Mouse (Mus musculus): ENCODE results near the gene Gm3629. TPM values are rescaled to one million over a fixed set of nuclear protein-coding genes. Genes with fewer than 3 reads are reported as not detected.

The Gm3629 gene
- polyA plus RNA-seq (2017; shearing (Covaris generic)) = not detected

DNA sequence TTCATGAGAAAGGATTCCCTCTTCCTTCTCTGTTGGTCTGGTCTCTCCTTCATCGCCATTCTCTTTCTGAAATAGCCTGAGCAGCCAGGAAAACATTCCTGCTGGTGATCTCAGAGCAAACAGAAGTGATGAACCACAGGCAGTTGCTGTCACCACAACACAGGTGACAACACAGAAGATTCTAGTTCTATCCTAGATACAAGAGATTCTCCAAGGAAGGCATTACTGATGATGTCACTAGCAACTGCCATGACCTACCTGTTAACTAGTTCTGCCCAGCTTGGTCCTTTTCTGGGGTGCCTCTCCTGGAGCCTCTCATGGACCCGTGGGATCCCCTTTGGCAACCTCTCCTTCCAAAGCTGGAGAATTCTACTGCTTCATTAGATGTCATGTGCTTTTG is at the start of gene Gm3629:
Gm3629 (minus strand) TSS at position 101 of the 400 bp plus-strand sequence.

DNA sequence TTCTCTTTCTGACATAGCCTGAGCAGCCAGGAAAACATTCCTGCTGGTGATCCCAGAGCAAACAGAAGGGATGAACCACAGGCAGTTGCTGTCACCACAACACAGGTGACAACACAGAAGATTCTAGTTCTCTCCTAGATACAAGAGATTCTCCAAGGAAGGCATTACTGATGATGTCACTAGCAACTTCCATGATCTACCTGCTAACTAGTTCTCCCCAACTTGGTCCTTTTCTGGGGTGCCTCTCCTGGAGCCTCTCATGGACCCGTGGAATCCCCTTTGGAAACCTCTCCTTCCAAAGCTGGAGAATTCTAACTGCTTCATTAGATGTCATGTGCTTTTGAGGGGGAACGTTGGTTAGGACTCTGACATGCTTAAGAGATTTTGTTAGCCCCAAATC is 31.9 kb upstream of the Gm3629 start, which contains the start of gene Gm3460:
Gm3460 (minus strand) TSS at position 101 of the 400 bp plus-strand sequence.

DNA sequence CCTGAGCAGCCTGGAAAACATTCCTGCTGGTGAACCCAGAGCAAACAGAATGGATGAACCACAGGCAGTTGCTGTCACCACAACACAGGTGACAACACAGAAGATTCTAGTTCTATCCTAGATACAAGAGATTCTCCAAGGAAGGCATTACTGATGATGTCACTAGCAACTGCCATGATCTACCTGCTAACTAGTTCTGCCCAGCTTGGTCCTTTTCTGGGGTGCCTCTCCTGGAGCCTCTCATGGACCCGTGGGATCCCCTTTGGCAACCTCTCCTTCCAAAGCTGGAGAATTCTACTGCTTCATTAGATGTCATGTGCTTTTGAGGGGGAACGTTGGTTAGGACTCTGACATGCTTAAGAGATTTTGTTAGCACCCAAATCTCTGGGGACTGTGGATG is 53.2 kb downstream of the Gm3629 start, which contains the start of gene Gm8356:
Gm8356 (minus strand) TSS at position 101 of the 400 bp plus-strand sequence.

Other genes starting within 250 kb of the Gm3629 start
- not detected for gene Gm3618, start 246.9 kb downstream of the Gm3629 start, polyA plus RNA-seq (2017; shearing (Covaris generic))
- not detected for gene Gm16440, start 200.3 kb downstream of the Gm3629 start, polyA plus RNA-seq (2017; shearing (Covaris generic))
- not detected for gene Gm3591, start 178.1 kb downstream of the Gm3629 start, polyA plus RNA-seq (2017; shearing (Covaris generic))
- not detected for gene Gm3594, start 146.0 kb downstream of the Gm3629 start, polyA plus RNA-seq (2017; shearing (Covaris generic))
- not detected for gene Gm8356, start 53.3 kb downstream of the Gm3629 start, polyA plus RNA-seq (2017; shearing (Covaris generic))
- gene Gm3460, start 31.8 kb upstream of the Gm3629 start, polyA plus RNA-seq (2017; shearing (Covaris generic)) = not detected
- not detected for gene Gm10251, start 93.6 kb upstream of the Gm3629 start, polyA plus RNA-seq (2017; shearing (Covaris generic))
- not detected for gene Gm8050, start 129.6 kb upstream of the Gm3629 start, polyA plus RNA-seq (2017; shearing (Covaris generic))
- 1.5 TPM for gene Gm3636, start 151.7 kb upstream of the Gm3629 start, polyA plus RNA-seq (2017; shearing (Covaris generic))
- gene Gm8362, start 183.8 kb upstream of the Gm3629 start, polyA plus RNA-seq (2017; shearing (Covaris generic)) = not detected
- gene Gm3642, start 249.7 kb upstream of the Gm3629 start, polyA plus RNA-seq (2017; shearing (Covaris generic)) = not detected